Comparison of ENCODE assay signal across 33 mouse cellular contexts in genomic region chr4:79241647-79242046, GRCm38 (mm10).
"Had no signal": no experiment of that assay in that cellular context is flagged by ENCODE, and none has a peak within 500 bp of the region (broad histone marks: within the 10 kb centered on the region; RNA-seq: fewer than 3 reads in every experiment).

No protein-coding gene starts in this region.

- H3K9ac ChIP-seq: heart, embryonic 12.5 days; heart, embryonic 13.5 days; heart, embryonic 15.5 days; hindbrain, embryonic 12.5 days; hindbrain, embryonic 13.5 days; hindbrain, embryonic 14.5 days; hindbrain, embryonic 15.5 days; kidney, embryonic 15.5 days had no signal

- H3K4me2 ChIP-seq: heart, embryonic 11.5 days; heart, embryonic 12.5 days; heart, embryonic 13.5 days; heart, embryonic 15.5 days; hindbrain, embryonic 12.5 days; hindbrain, embryonic 13.5 days; hindbrain, embryonic 14.5 days; hindbrain, embryonic 15.5 days; kidney, embryonic 15.5 days had no signal

- H3K4me1 ChIP-seq: heart, embryonic 10.5 days; heart, embryonic 12.5 days; heart, embryonic 13.5 days; heart, embryonic 15.5 days; hindbrain, embryonic 10.5 days; hindbrain, embryonic 12.5 days; hindbrain, embryonic 13.5 days; hindbrain, embryonic 15.5 days; kidney, embryonic 15.5 days had no signal

- H3K27me3 ChIP-seq: heart, embryonic 12.5 days; heart, embryonic 13.5 days; heart, embryonic 15.5 days; hindbrain, embryonic 12.5 days; hindbrain, embryonic 13.5 days; hindbrain, embryonic 15.5 days; kidney, embryonic 15.5 days had no signal

- H3K36me3 ChIP-seq: heart, embryonic 10.5 days; heart, embryonic 12.5 days; heart, embryonic 13.5 days; heart, embryonic 15.5 days; hindbrain, embryonic 10.5 days; hindbrain, embryonic 12.5 days; hindbrain, embryonic 13.5 days; hindbrain, embryonic 15.5 days; kidney, embryonic 15.5 days had no signal

- H3K4me3 ChIP-seq: heart, adult 2 months; heart, embryonic 10.5 days; heart, embryonic 12.5 days; heart, embryonic 13.5 days; heart, embryonic 15.5 days; hindbrain, embryonic 10.5 days; hindbrain, embryonic 12.5 days; hindbrain, embryonic 13.5 days; hindbrain, embryonic 15.5 days; kidney, embryonic 15.5 days; layer of hippocampus, adult 2 months had no signal

- DNase-seq: heart, adult 2 months; heart, postnatal 10 days; heart, postnatal 14 days; heart, postnatal 36 days; heart, postnatal 4 days; kidney, adult 11 months; kidney, adult 18-20 months; kidney, adult 2 months; kidney, adult 8-10 months; kidney, adult 9 months; kidney, postnatal 10 days; kidney, postnatal 14 days; kidney, postnatal 25 days; kidney, postnatal 36 days; kidney, postnatal 4 days; layer of hippocampus, adult 9-11 months; layer of hippocampus, postnatal 36 days had no signal

- H3K27ac ChIP-seq: heart, adult 2 months; heart, embryonic 10.5 days; heart, embryonic 13.5 days; heart, embryonic 15.5 days; hindbrain, embryonic 10.5 days; hindbrain, embryonic 12.5 days; hindbrain, embryonic 13.5 days; hindbrain, embryonic 14.5 days; hindbrain, embryonic 15.5 days; hindbrain, postnatal 0 days; kidney, embryonic 15.5 days; kidney, postnatal 0 days; layer of hippocampus, adult 2 months had no signal

- H3K9me3 ChIP-seq: heart, embryonic 10.5 days; heart, embryonic 12.5 days; heart, embryonic 13.5 days; heart, embryonic 15.5 days; hindbrain, embryonic 10.5 days; hindbrain, embryonic 12.5 days; hindbrain, embryonic 13.5 days; hindbrain, embryonic 15.5 days; kidney, embryonic 15.5 days had no signal

- ATAC-seq: hindbrain, embryonic 16.5 days; hindbrain, postnatal 0 days; inflammation-experienced regulatory T-cells, adult 6 months had no signal
